Mouse (Mus musculus): Measurements from ENCODE around the gene Ndrg2.
"Not testable (repeated sequence)": the region's sequence is repeated elsewhere in the genome, so short reads cannot be mapped to it uniquely, and the experiment has no call there.

Ndrg2 gene

DNA sequence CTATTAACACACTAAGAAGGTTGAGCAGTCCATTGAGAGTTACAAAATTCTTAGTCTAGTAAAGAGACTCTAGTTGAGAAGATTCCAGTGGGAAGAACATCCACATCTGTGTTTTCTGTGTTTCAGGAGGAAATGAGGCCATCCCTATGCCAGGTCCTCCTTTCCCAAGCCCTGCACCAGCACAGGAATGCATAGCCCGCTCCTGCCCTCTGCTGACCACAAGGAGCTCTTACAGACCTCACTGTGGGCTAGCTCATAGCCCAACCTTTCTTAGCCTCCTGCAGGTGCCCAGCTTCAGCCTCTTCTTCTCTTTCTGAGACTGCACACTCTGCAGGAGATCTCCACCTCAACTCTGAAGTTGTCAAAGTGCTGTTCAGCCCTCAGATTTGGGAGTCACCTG is 50.4 kb downstream of the Ndrg2 start:
- peak in 1 of 2 experiments; percentile 15 for DNase-seq

- DNase-seq: not testable (repeated sequence)
Measured at GRCm38 (mm10) chr14:51855280-51855679, 58.7 kb downstream of the Ndrg2 start.

Data from kidney, postnatal 25 days (tissue).